Mouse (Mus musculus): ENCODE results near the gene Traf2. TPM values are rescaled to one million over a fixed set of nuclear protein-coding genes. Genes with fewer than 3 reads are reported as not detected.
A peak's percentile ranks its signal among the peaks of the same experiment; 100 is the strongest.

Gene Traf2
- polyA plus RNA-seq, 1 experiment from 2014 or later = 16.4 TPM

DNA sequence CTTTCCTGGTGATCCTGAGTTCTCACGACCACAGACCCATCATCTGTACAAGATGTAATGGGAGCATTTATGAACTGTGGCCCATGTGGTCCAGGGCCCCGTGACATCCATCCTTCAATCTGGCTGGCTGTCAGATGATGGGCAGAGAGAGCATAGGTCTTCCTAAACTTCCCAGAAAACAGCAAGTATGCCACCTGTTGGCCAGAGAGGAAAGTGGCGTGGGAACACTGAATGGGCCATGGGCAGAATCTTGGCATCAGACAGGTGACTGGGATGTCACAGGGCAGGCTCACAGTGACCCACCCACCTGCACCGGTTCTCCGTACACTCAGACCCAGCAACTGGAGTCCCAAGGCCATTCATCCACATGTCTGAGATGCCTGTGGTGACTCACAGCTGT is 4.4 kb upstream of the Traf2 start:
- Histone ChIP-seq H3K36me3 (ENCODE audit: control insufficient read depth, insufficient read depth) (no peaks in the 10 kb centered on the region), H3K4me1 (replicated peaks; ENCODE audit: control insufficient read depth, insufficient read depth, low read length) (no peaks in the 10 kb centered on the region), H3K9me3 (ENCODE audit: control insufficient read depth) (no peaks in the 10 kb centered on the region), H3K27me3 (replicated peaks; ENCODE audit: control insufficient read depth, insufficient read depth, low read length) (no peaks in the 10 kb centered on the region), H3K9ac (ENCODE audit: low read depth, low read length) (no peak overlapping the region), H3K4me2 (replicated peaks; ENCODE audit: low read depth) (no peak overlapping the region), H3K4me3 (ENCODE audit: low read depth, low read length) (no peak overlapping the region), H3K27ac (ENCODE audit: low read depth, low read length) (no peak overlapping the region)
- TF ChIP-seq CTCF (IDR thresholded peaks at IDR 0.05; ENCODE audit: low read depth) = peak; percentile 80
- WGBS = 33% methylated on average over 5 of the region's 5 CpGs
- no peak for ATAC-seq

DNA sequence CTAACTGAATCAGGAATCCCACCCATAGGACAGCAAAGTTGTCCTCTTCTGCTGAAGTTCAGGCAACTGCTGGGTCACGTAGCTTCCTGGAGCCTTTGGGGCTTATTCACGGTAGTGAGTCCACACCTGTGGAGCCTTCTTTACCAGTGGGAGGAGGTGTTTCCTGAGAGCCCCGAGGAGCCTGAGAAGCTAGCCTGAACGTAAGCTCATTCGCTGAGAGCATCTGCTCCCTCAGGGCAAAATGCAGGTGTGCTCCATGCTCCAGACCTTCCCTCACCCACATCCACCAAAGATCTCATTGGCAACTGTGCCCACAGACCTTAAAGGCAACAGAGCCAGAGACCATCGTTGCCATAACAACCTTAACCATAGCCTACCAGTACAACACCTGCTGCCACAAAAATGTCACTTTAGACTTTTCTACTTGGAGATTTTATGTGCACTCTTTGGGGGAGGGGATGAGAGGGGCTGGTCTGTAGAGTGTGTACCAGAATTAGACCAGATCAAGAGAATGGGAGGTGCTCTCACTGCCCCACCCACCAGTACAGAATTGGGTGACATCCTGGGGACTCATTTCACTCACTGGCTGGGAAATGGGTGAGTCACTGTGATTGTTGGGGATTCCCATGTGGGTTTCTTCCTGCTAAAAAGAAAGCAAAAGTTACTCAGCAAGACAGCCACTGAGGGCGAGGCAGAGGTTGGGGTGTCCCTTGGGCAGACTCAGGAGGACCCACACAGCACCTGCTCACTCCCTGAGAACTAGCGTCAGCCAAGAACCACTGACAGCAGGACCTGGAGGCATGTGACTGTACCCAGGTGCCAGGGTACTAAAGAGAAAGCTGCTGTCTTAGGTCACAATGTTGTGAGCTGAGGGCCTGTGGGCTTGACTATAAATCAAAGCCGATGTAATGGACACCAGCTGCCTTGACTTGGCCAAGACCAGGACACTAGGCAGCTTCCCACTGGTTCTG is 2.6 kb upstream of the Traf2 start:
- no peaks in the 10 kb centered on the region for H3K9me3 ChIP-seq (ENCODE audit: control insufficient read depth)
- H3K36me3 ChIP-seq (ENCODE audit: control insufficient read depth, insufficient read depth) = no peaks in the 10 kb centered on the region
- WGBS = 64% methylated on average over 9 of the region's 9 CpGs
- TF ChIP-seq CTCF (IDR thresholded peaks at IDR 0.05; ENCODE audit: low read depth) = no peak
- H3K27ac ChIP-seq (ENCODE audit: low read depth, low read length) = no peak overlapping the region
- ATAC-seq = no peak
- no peak overlapping the region for H3K4me3 ChIP-seq (ENCODE audit: low read depth, low read length)
- no peak overlapping the region for H3K9ac ChIP-seq (ENCODE audit: low read depth, low read length)
- no peaks in the 10 kb centered on the region for H3K4me1 ChIP-seq (replicated peaks; ENCODE audit: control insufficient read depth, insufficient read depth, low read length)
- H3K27me3 ChIP-seq (replicated peaks; ENCODE audit: control insufficient read depth, insufficient read depth, low read length) = no peaks in the 10 kb centered on the region
- no peak overlapping the region for H3K4me2 ChIP-seq (replicated peaks; ENCODE audit: low read depth)

DNA sequence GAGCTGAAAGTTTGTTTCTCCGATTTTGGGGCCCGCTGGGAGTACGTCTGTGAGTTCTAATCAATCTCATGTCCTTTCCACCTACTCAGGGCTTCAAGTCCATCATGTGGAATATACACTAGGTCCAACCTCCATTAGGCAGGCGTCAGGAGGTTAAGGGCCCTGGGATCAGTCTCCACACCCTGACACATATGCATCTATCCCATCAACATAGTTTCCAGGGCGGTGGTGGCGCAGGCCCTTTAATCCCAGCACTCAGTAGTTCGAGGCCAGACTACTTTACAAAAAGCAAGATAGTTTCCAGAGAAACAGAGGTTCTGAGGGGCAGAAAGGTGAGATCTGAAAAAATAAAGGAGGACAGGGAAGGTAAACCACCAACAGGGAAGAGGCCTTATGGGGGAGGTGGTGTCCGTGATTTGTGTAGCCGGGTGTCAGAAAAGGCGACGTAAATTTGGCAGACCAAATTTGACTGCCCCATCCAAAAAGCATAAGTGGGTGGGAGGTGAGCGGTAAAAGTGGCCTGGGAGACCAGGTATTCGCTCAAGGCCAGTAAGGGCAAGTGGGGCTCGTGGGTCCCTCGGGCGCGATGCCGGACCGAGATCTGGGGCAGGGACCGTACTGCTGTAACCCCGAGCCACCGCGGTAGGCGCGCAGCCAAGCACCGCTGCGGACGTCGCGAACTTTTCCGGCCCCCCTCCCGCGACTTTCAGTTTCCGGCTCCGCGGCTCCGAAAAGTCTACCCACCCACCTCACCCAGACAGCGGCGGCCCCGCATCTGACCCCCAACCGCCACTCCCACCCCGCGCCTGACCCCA is 537 bp downstream of the Traf2 start:
- ATAC-seq = peak; percentile 65
- Histone ChIP-seq H3K27me3 (replicated peaks; ENCODE audit: control insufficient read depth, insufficient read depth, low read length) (no peaks in the 10 kb centered on the region), H3K4me2 (replicated peaks; ENCODE audit: low read depth) (peak overlapping the region; percentile 68), H3K4me3 (ENCODE audit: low read depth, low read length) (peak overlapping the region; percentile 65), H3K4me1 (replicated peaks; ENCODE audit: control insufficient read depth, insufficient read depth, low read length) (no peaks in the 10 kb centered on the region), H3K36me3 (ENCODE audit: control insufficient read depth, insufficient read depth) (no peaks in the 10 kb centered on the region), H3K9ac (ENCODE audit: low read depth, low read length) (peak overlapping the region; percentile 82), H3K9me3 (ENCODE audit: control insufficient read depth) (no peaks in the 10 kb centered on the region), H3K27ac (ENCODE audit: low read depth, low read length) (peak overlapping the region; percentile 74)
- TF ChIP-seq CTCF (IDR thresholded peaks at IDR 0.05; ENCODE audit: low read depth) = 0 out of 2 replicates have a peak, but pooled peaks have one; percentile 16
- 5% methylated on average over 29 of the region's 43 CpGs for WGBS

DNA sequence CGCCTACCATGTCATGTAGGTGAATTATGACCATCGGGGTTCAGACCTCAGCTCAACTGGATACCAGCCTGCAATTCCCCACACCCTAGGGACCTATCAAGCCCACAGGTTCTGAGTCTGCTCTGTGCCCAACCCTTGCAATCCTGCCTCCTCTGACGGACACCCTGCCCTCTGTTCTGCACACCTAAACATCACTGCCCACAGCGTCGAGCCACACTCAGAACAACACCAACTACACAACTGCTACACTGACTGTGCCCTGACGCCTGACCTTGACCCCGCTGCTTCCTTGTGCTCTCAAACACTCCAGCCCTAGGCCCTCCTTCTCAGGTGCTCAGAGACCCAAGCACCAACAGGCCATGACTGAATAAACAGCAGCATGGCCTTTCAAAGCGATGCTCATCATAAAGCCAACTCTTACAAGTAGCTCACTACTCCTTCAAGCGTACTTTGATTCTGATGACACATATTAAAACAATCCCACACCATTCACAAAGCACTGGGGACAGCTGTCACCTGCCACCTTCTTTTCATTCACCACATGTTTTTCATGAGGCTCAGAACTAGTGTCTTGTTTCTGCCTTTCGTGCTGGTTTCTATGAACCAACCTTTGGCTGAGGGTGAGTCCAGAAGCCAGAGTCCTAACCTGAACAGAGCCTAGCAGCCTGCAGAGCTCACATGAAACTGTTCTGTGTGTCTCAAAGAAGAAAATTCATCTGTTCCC is 4.9 kb downstream of the Traf2 start:
- Histone ChIP-seq H3K4me3 (ENCODE audit: low read depth, low read length) (no peak overlapping the region), H3K9me3 (ENCODE audit: control insufficient read depth) (no peaks in the 10 kb centered on the region), H3K27me3 (replicated peaks; ENCODE audit: control insufficient read depth, insufficient read depth, low read length) (no peaks in the 10 kb centered on the region), H3K27ac (ENCODE audit: low read depth, low read length) (no peak overlapping the region), H3K9ac (ENCODE audit: low read depth, low read length) (no peak overlapping the region), H3K4me2 (replicated peaks; ENCODE audit: low read depth) (no peak overlapping the region), H3K4me1 (replicated peaks; ENCODE audit: control insufficient read depth, insufficient read depth, low read length) (no peaks in the 10 kb centered on the region), H3K36me3 (ENCODE audit: control insufficient read depth, insufficient read depth) (peaks cover 16% of the 10 kb centered on the region)
- no peak for ATAC-seq
- no peak for TF ChIP-seq CTCF (IDR thresholded peaks at IDR 0.05; ENCODE audit: low read depth)
- 69% methylated on average over 10 of the region's 10 CpGs for WGBS

DNA sequence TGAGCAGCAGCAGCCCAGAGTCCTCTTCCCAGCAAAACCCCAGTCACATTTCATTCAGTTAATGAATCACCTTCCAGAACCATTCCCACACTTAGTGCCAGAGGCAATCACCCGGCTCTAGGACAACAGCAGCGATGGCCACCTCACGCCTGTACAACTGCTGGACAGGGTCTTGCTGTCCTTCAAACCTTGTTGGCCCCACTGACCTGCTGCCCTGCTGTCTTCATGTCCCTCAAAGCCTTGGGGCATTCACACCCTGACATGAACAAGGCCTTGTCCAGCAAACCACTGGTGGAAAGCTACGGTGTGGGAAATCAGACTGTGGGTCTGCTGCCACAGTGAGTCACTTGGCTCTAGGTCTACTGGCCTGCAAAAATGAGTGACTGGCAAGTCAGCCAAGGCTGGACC is 6.2 kb downstream of the Traf2 start:
- Histone ChIP-seq H3K27ac (ENCODE audit: low read depth, low read length) (no peak overlapping the region), H3K27me3 (replicated peaks; ENCODE audit: control insufficient read depth, insufficient read depth, low read length) (no peaks in the 10 kb centered on the region), H3K9me3 (ENCODE audit: control insufficient read depth) (no peaks in the 10 kb centered on the region), H3K4me1 (replicated peaks; ENCODE audit: control insufficient read depth, insufficient read depth, low read length) (no peaks in the 10 kb centered on the region), H3K36me3 (ENCODE audit: control insufficient read depth, insufficient read depth) (peaks cover 29% of the 10 kb centered on the region), H3K9ac (ENCODE audit: low read depth, low read length) (no peak overlapping the region), H3K4me2 (replicated peaks; ENCODE audit: low read depth) (no peak overlapping the region), H3K4me3 (ENCODE audit: low read depth, low read length) (no peak overlapping the region)
- no peak for ATAC-seq
- WGBS = 84% methylated on average over 4 of the region's 4 CpGs
- TF ChIP-seq CTCF (IDR thresholded peaks at IDR 0.05; ENCODE audit: low read depth) = no peak

All from intestine, postnatal 0 days (tissue).